In the genomic region with DNA sequence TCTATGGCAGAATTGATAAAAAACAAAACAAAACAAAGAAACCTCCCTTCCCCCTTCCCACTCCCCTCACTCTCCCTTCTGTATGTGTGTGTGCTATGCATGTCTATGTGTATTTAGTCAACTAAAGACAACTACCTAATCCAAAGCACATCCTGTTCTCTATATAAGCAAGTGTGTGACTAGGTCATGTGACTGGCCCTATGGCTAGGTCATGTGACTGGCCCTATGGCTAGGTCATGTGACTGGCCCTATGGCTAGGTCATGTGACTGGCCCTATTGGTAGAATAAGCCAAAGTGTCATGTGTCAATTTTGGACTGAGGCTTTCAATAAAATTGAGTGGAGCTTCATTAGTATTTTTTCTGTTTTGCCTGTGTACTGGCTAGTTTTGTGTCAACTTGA, we compare ENCODE assay signal across 16 mouse cellular contexts.
"Had no signal": no experiment of that assay in that cellular context is flagged by ENCODE, and none has a peak within 500 bp of the region (broad histone marks: within the 10 kb centered on the region; RNA-seq: fewer than 3 reads in every experiment).

No protein-coding gene starts in this region.

- H3K9me3 ChIP-seq: neural tube, embryonic 13.5 days; neural tube, embryonic 15.5 days; stomach, embryonic 15.5 days had no signal

- DNase-seq: retina, postnatal 1 day; right cerebral cortex, adult 18-20 months; right cerebral cortex, postnatal 14 days; right cerebral cortex, postnatal 25 days; right cerebral cortex, postnatal 4 days; spleen, adult 18-20 months; thymus, adult 18-20 months; thymus, adult 2 months; thymus, postnatal 14 days; thymus, postnatal 25 days; thymus, postnatal 36 days; thymus, postnatal 4 days had no signal

- H3K27me3 ChIP-seq: neural tube, embryonic 13.5 days; neural tube, embryonic 15.5 days; stomach, embryonic 15.5 days had no signal

- H3K36me3 ChIP-seq: neural tube, embryonic 13.5 days; neural tube, embryonic 15.5 days; stomach, embryonic 15.5 days had no signal

- H3K27ac ChIP-seq: neural tube, embryonic 13.5 days; neural tube, embryonic 15.5 days; stomach, embryonic 15.5 days; stomach, postnatal 0 days had no signal

- H3K4me2 ChIP-seq: neural tube, embryonic 13.5 days; neural tube, embryonic 15.5 days; stomach, embryonic 15.5 days had no signal

- H3K9ac ChIP-seq: neural tube, embryonic 13.5 days; neural tube, embryonic 15.5 days; stomach, embryonic 15.5 days had no signal

- H3K4me3 ChIP-seq: neural tube, embryonic 13.5 days; neural tube, embryonic 15.5 days; stomach, embryonic 15.5 days had no signal

- H3K4me1 ChIP-seq: stomach, embryonic 15.5 days had no signal
